Mouse (Mus musculus): ENCODE measurements at regions not wholly inside any gene's neighbourhood (a gene's known extent, or its start where the extent isn't known, plus 50 kb on each side); places are given as distances from the start of the nearest gene placed in this dataset.
A peak's percentile ranks its signal among the peaks of the same experiment; 100 is the strongest.

GRCm38 (mm10) chr5:148454200-148454599, 54.5 kb upstream of the Slc7a1 start:
- Histone ChIP-seq H3K4me1 (ENCODE audit: insufficient read depth, low read depth, low read length) (no peaks in the 10 kb centered on the region), H3K36me3 (replicated peaks) (no peaks in the 10 kb centered on the region), H3K4me3 (ENCODE audit: low read depth, low read length) (no peak overlapping the region), H3K9me3 (replicated peaks) (no peaks in the 10 kb centered on the region), H3K27me3 (ENCODE audit: insufficient read depth, low read length) (no peaks in the 10 kb centered on the region)
- TF ChIP-seq POLR2AphosphoS5 (IDR thresholded peaks at IDR 0.05; ENCODE audit: insufficient replicate concordance, low read depth, low read length) (no peak), CTCF (IDR thresholded peaks at IDR 0.05; ENCODE audit: low read depth, low read length) (no peak), TAL1 (conservative IDR thresholded peaks at IDR 0.05; ENCODE audit: low read depth, low read length) (no peak), GATA1 (IDR thresholded peaks at IDR 0.05; ENCODE audit: borderline replicate concordance, low read length) (no peak), GATA2 (IDR thresholded peaks at IDR 0.05; ENCODE audit: borderline replicate concordance, low read depth, low read length) (no peak)
- ATAC-seq (ENCODE audit: extremely low read depth, insufficient number of reproducible peaks, low FRiP score, poor library complexity, severe bottlenecking) (no peak), DNase-seq (ENCODE audit: low spot score) (no peak)

DNA sequence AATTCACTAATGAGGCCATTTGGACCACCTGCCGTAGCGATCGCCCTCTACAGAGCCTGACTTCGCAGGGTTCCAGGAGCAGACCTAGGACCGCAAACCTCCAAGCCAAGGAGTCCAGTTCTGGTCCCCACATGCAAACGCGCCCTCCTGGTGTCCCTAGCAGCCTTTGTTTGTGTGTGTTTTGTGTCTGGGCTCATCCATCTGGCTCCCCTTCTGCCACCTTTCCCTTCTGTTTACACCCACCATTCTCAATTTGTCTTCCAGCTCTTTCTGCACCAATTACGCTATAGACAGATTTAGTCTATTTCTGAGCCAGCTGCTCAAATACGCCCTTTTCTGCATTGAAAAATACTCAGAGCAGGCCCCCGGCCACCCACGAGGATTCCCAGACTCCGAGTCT, 54.1 kb upstream of the Slc7a1 start:
- no peak for DNase-seq (ENCODE audit: low spot score)
- Histone ChIP-seq H3K36me3 (replicated peaks) (no peaks in the 10 kb centered on the region), H3K4me1 (ENCODE audit: insufficient read depth, low read depth, low read length) (no peaks in the 10 kb centered on the region), H3K4me3 (ENCODE audit: low read depth, low read length) (no peak overlapping the region), H3K9me3 (replicated peaks) (no peaks in the 10 kb centered on the region), H3K27me3 (ENCODE audit: insufficient read depth, low read length) (no peaks in the 10 kb centered on the region)
- no peak for ATAC-seq (ENCODE audit: extremely low read depth, insufficient number of reproducible peaks, low FRiP score, poor library complexity, severe bottlenecking)
- no peak for TF ChIP-seq POLR2AphosphoS5 (IDR thresholded peaks at IDR 0.05; ENCODE audit: insufficient replicate concordance, low read depth, low read length)
- no peak for TF ChIP-seq CTCF (IDR thresholded peaks at IDR 0.05; ENCODE audit: low read depth, low read length)
- TF ChIP-seq TAL1 (conservative IDR thresholded peaks at IDR 0.05; ENCODE audit: low read depth, low read length), result no peak
- TF ChIP-seq GATA1 (IDR thresholded peaks at IDR 0.05; ENCODE audit: borderline replicate concordance, low read length), result no peak
- TF ChIP-seq GATA2 (IDR thresholded peaks at IDR 0.05; ENCODE audit: borderline replicate concordance, low read depth, low read length), result no peak

GRCm38 (mm10) chr5:148452909-148453632, 53.4 kb upstream of the Slc7a1 start:
- ATAC-seq (ENCODE audit: extremely low read depth, insufficient number of reproducible peaks, low FRiP score, poor library complexity, severe bottlenecking), result no peak
- Histone ChIP-seq H3K9me3 (replicated peaks) (no peaks in the 10 kb centered on the region), H3K4me1 (ENCODE audit: insufficient read depth, low read depth, low read length) (no peaks in the 10 kb centered on the region), H3K36me3 (replicated peaks) (no peaks in the 10 kb centered on the region), H3K27me3 (ENCODE audit: insufficient read depth, low read length) (no peaks in the 10 kb centered on the region), H3K4me3 (ENCODE audit: low read depth, low read length) (no peak overlapping the region)
- no peak for TF ChIP-seq GATA1 (IDR thresholded peaks at IDR 0.05; ENCODE audit: borderline replicate concordance, low read length)
- TF ChIP-seq POLR2AphosphoS5 (IDR thresholded peaks at IDR 0.05; ENCODE audit: insufficient replicate concordance, low read depth, low read length), result no peak
- no peak for TF ChIP-seq CTCF (IDR thresholded peaks at IDR 0.05; ENCODE audit: low read depth, low read length)
- no peak for TF ChIP-seq TAL1 (conservative IDR thresholded peaks at IDR 0.05; ENCODE audit: low read depth, low read length)
- no peak for TF ChIP-seq GATA2 (IDR thresholded peaks at IDR 0.05; ENCODE audit: borderline replicate concordance, low read depth, low read length)
- no peak for DNase-seq (ENCODE audit: low spot score)

GRCm38 (mm10) chr5:148451811-148452210, 52.1 kb upstream of the Slc7a1 start:
- Histone ChIP-seq H3K27me3 (ENCODE audit: insufficient read depth, low read length) (no peaks in the 10 kb centered on the region), H3K9me3 (replicated peaks) (no peaks in the 10 kb centered on the region), H3K36me3 (replicated peaks) (no peaks in the 10 kb centered on the region), H3K4me1 (ENCODE audit: insufficient read depth, low read depth, low read length) (no peaks in the 10 kb centered on the region), H3K4me3 (ENCODE audit: low read depth, low read length) (no peak overlapping the region)
- TF ChIP-seq POLR2AphosphoS5 (IDR thresholded peaks at IDR 0.05; ENCODE audit: insufficient replicate concordance, low read depth, low read length) (no peak), CTCF (IDR thresholded peaks at IDR 0.05; ENCODE audit: low read depth, low read length) (peak; percentile 72)
- DNase-seq (ENCODE audit: low spot score), result peak; percentile 16
- no peak for ATAC-seq (ENCODE audit: extremely low read depth, insufficient number of reproducible peaks, low FRiP score, poor library complexity, severe bottlenecking)

- Histone ChIP-seq H3K4me1 (ENCODE audit: insufficient read depth, low read depth, low read length) (no peaks in the 10 kb centered on the region), H3K27me3 (ENCODE audit: insufficient read depth, low read length) (no peaks in the 10 kb centered on the region), H3K9me3 (replicated peaks) (no peaks in the 10 kb centered on the region), H3K36me3 (replicated peaks) (no peaks in the 10 kb centered on the region), H3K4me3 (ENCODE audit: low read depth, low read length) (no peak overlapping the region)
- ATAC-seq (ENCODE audit: extremely low read depth, insufficient number of reproducible peaks, low FRiP score, poor library complexity, severe bottlenecking) (no peak), DNase-seq (ENCODE audit: low spot score) (peak; percentile 26)
- no peak for TF ChIP-seq GATA1 (IDR thresholded peaks at IDR 0.05; ENCODE audit: borderline replicate concordance, low read length)
- peak; percentile 56 for TF ChIP-seq CTCF (IDR thresholded peaks at IDR 0.05; ENCODE audit: low read depth, low read length)
Measured at GRCm38 (mm10) chr5:148450924-148451323, 51.2 kb upstream of the Slc7a1 start.
